Mouse (Mus musculus) embryonic facial prominence, embryonic 10.5 days (tissue): ENCODE measurements at regions not wholly inside any gene's neighbourhood (a gene's known extent, or its start where the extent isn't known, plus 50 kb on each side); places are given as distances from the start of the nearest gene placed in this dataset.

ENCODE experiments used
- DNase-seq: peaks from one replicate; pipeline ENCODE4 v3.0.0-alpha.2; 2017; ENCODE audit warnings: low spot score
- H3K27ac ChIP-seq: fragments of 300-500 bp; sonication (generic); replicated peaks from 2 replicates; pipeline ENCODE4 v1.5.1; 2016; ENCODE audit warnings: mild to moderate bottlenecking
- H3K27me3 ChIP-seq: fragments of 300-500 bp; sonication (generic); replicated peaks from 2 replicates; pipeline ENCODE4 v1.6.1; 2016; ENCODE audit warnings: low read depth, mild to moderate bottlenecking; ENCODE audit not compliant: poor library complexity, severe bottlenecking
- H3K36me3 ChIP-seq: fragments of 300-500 bp; sonication (generic); replicated peaks from 2 replicates; pipeline ENCODE4 v1.6.1; 2016; ENCODE audit warnings: mild to moderate bottlenecking, moderate library complexity
- H3K4me1 ChIP-seq: fragments of 300-500 bp; sonication (generic); 2 replicates; pipeline ENCODE4 v1.6.1; 2016
- H3K4me3 ChIP-seq: fragments of 300-500 bp; sonication (generic); 2 replicates; pipeline ENCODE4 v1.5.1; 2016; ENCODE audit warnings: mild to moderate bottlenecking, moderate library complexity
- H3K9me3 ChIP-seq: fragments of 300-500 bp; sonication (generic); 2 replicates; pipeline ENCODE4 v1.6.1; 2016; ENCODE audit warnings: mild to moderate bottlenecking
- WGBS: fragments of 180-500 bp; shearing (Covaris S2); methylation state at CpG from one replicate; pipeline ENCODE4 v1.1.7; 2016; 5-methylcytosine and 5-hydroxymethylcytosine counted together

GRCm38 (mm10) chr1:137958040-137958439 is 217.5 kb downstream of the Ptprc start:
- Histone ChIP-seq H3K27me3 (no peaks in the 10 kb centered on the region), H3K4me1 (no peaks in the 10 kb centered on the region), H3K4me3 (no peak overlapping the region), H3K27ac (no peak overlapping the region), H3K9me3 (no peaks in the 10 kb centered on the region), H3K36me3 (peaks cover 57% of the 10 kb centered on the region)
- 85% methylated on average over 3 of the region's 3 CpGs for WGBS
- no peak for DNase-seq

GRCm38 (mm10) chr1:137955993-137956392 is 219.5 kb downstream of the Ptprc start:
- Histone ChIP-seq H3K4me1 (no peaks in the 10 kb centered on the region), H3K9me3 (no peaks in the 10 kb centered on the region), H3K36me3 (peaks cover 53% of the 10 kb centered on the region), H3K27ac (no peak overlapping the region), H3K4me3 (no peak overlapping the region), H3K27me3 (no peaks in the 10 kb centered on the region)
- 86% methylated on average over 3 of the region's 3 CpGs for WGBS
- DNase-seq = no peak

DNA sequence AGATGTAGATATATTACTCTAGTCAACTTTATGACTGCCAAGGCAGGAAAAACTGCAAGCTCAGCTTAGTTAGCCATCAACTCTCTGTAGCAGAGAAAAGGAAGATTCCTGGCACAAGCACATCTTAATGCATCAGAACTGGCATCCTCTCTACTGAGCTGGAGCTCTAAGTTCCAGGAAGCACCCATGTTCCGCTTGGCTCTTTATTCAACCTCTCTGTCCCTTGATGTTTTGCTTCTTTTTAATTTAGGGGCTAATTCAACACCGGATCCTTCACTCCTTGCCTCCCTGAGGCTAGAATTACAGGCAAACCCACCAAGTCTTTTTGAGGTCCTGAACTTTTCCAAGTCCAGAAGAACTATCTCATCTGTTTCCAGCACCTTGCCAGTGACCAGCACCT is 220.4 kb downstream of the Ptprc start:
- no peak for DNase-seq
- no peaks in the 10 kb centered on the region for H3K4me1 ChIP-seq
- H3K9me3 ChIP-seq = no peaks in the 10 kb centered on the region
- peaks cover 54% of the 10 kb centered on the region for H3K36me3 ChIP-seq
- 74% methylated on average over 2 of the region's 2 CpGs for whole genome bisulfite sequencing
- H3K4me3 ChIP-seq = no peak overlapping the region
- no peaks in the 10 kb centered on the region for H3K27me3 ChIP-seq
- H3K27ac ChIP-seq = no peak overlapping the region

- no peak overlapping the region for H3K27ac ChIP-seq
- WGBS = 86% methylated on average over 1 of the region's 1 CpGs
- H3K36me3 ChIP-seq = peaks cover 54% of the 10 kb centered on the region
- H3K27me3 ChIP-seq = no peaks in the 10 kb centered on the region
- no peak for DNase-seq
- H3K4me3 ChIP-seq = no peak overlapping the region
- H3K4me1 ChIP-seq = no peaks in the 10 kb centered on the region
- no peaks in the 10 kb centered on the region for H3K9me3 ChIP-seq
These were observed 222.1 kb downstream of the Ptprc start for GRCm38 (mm10) chr1:137953369-137953768.

DNA sequence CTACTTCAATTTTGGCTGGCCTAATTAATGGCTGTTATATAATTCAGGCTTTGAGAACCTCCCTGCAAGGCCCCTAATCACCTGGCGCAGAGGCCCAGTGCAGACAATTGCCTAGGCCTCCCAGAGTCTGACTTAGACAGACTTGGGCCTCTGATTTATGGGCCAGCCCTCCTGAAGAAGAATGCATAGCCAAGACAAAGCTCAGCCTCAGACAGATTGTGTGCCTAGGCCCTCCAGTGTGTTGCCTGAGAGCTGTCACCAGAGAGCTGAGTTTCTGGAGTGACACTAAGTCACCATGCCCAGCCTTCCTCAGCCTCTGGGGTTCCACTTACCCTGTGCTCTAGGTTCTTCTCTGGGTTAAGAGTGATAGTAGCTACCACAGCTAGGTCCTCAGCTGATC is 222.7 kb downstream of the Ptprc start:
- no peaks in the 10 kb centered on the region for H3K27me3 ChIP-seq
- no peak overlapping the region for H3K27ac ChIP-seq
- H3K4me1 ChIP-seq = no peaks in the 10 kb centered on the region
- WGBS = 74% methylated on average over 1 of the region's 1 CpGs
- peaks cover 53% of the 10 kb centered on the region for H3K36me3 ChIP-seq
- H3K9me3 ChIP-seq = no peaks in the 10 kb centered on the region
- H3K4me3 ChIP-seq = no peak overlapping the region
- no peak for DNase-seq

DNA sequence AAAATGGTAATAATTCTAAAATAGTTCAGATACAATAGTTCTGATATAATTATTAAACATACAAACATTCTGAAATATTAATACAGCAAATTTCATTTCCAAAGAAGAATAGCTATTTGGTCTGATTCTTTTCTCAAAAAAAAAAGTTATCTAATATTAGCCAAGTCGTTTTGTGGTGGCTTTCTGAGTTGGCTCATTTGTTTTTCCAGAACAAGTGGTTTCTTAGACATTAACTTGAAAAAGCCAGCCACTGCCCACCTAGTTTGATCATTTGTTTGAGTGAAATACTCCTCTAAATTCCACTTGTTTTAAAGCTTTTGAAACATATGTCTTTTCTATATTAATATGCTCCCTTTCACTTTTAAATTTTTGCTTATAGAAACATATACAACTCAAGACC is 227.6 kb downstream of the Ptprc start:
- Histone ChIP-seq H3K4me1 (no peaks in the 10 kb centered on the region), H3K4me3 (no peak overlapping the region), H3K36me3 (peaks cover 63% of the 10 kb centered on the region), H3K9me3 (no peaks in the 10 kb centered on the region), H3K27me3 (no peaks in the 10 kb centered on the region), H3K27ac (no peak overlapping the region)
- no peak for DNase-seq
- 69% methylated on average over 1 of the region's 1 CpGs for WGBS

DNA sequence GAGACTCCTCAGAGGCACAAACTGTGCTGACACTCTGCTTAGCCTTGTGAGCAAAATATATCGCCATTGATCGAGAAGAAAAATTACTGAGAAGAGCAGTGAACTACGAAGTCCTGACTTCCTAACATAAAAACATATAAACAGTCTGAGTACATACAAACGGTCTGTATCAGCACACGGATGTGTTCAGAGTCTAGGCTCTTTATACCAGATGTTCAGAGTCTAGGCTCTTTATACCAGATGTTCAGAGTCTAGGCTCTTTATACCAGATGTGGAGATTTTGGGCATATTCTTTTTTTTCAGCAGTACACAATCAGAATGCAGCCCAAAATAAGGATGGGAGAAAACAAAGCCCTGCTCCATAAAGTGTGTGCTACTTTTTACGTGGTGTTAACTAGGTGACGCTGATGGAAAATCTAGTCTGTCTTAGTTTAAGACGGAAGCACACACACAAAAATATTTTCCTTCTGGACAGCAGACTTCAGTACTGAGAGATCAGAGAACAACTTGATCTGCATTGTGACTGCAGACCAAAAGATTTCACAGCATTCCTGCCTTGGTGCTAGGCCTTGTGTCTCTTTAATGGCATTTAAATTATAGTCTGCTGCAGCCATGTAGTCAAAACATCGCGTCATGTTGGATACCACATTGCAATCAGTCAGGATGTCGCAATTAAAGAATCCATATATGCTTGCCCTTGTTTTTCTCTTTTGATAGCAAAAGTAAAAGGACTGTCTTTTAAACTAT is 233.6 kb downstream of the Ptprc start:
- 85% methylated on average over 11 of the region's 11 CpGs for WGBS
- DNase-seq = no peak
- Histone ChIP-seq H3K27ac (no peak overlapping the region), H3K36me3 (peaks cover 63% of the 10 kb centered on the region), H3K4me3 (no peak overlapping the region), H3K27me3 (no peaks in the 10 kb centered on the region), H3K9me3 (no peaks in the 10 kb centered on the region), H3K4me1 (0 out of 2 replicates have a peak, but pooled peaks cover 4% of the 10 kb centered on the region)

DNA sequence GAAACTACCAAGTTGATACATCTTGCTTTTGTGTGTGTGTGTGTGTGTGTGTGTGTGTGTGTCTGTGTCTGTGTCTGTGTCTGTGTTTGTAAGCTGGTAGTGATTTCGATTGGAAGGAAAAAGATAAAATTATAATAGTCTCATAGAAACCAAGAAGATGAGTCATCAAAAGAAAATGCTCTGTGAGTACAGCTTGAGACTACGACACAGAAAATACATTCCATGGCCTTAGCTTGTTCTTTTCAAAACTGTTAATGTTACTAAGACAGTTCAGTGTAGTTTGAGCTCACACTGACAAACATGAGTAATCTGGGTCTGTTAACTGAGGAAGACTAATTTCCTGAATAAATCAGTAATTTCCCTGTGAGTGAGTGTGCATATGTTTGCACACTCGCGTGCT is 239.8 kb downstream of the Ptprc start:
- no peak for DNase-seq
- H3K36me3 ChIP-seq = peaks cover 80% of the 10 kb centered on the region
- H3K4me1 ChIP-seq = 0 out of 2 replicates have a peak, but pooled peaks cover 4% of the 10 kb centered on the region
- H3K27me3 ChIP-seq = no peaks in the 10 kb centered on the region
- H3K9me3 ChIP-seq = no peaks in the 10 kb centered on the region
- H3K27ac ChIP-seq = no peak overlapping the region
- WGBS = 91% methylated on average over 4 of the region's 4 CpGs
- H3K4me3 ChIP-seq = no peak overlapping the region

- WGBS = 88% methylated on average over 3 of the region's 3 CpGs
- no peak for DNase-seq
- no peak overlapping the region for H3K27ac ChIP-seq
- peaks cover 54% of the 10 kb centered on the region for H3K36me3 ChIP-seq
- H3K9me3 ChIP-seq = no peaks in the 10 kb centered on the region
- H3K27me3 ChIP-seq = no peaks in the 10 kb centered on the region
- H3K4me1 ChIP-seq = peaks cover 37% of the 10 kb centered on the region
- H3K4me3 ChIP-seq = no peak overlapping the region
These were observed 245.7 kb downstream of the Ptprc start for GRCm38 (mm10) chr1:137929764-137930163.

DNA sequence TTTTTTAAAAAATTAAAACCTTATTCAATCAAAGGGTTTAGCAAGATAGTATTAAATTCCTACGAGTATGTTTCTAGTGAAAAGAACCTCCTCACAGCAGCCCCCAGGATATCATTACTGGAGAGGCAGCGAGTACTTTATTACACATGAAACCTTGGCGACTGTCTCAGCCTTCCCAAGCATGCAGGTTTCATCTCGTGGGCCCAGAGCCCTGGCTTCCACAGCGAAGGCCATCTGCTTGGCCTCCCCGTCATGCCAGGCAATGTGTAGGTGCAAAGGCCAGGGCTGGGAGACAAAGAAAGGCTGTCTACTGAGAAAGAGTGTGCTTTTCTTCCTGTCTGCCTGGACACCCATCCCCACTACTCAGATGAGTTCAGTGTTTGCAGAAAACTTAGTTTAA is 247.0 kb downstream of the Ptprc start:
- peaks cover 52% of the 10 kb centered on the region for H3K36me3 ChIP-seq
- DNase-seq = peak; percentile 65
- no peak overlapping the region for H3K4me3 ChIP-seq
- H3K4me1 ChIP-seq = peaks cover 37% of the 10 kb centered on the region
- no peaks in the 10 kb centered on the region for H3K27me3 ChIP-seq
- 32% methylated on average over 6 of the region's 6 CpGs for WGBS
- peak overlapping the region; percentile 85 for H3K27ac ChIP-seq
- H3K9me3 ChIP-seq = no peaks in the 10 kb centered on the region

GRCm38 (mm10) chr1:137927953-137928352 is 247.6 kb downstream of the Ptprc start:
- no peaks in the 10 kb centered on the region for H3K9me3 ChIP-seq
- peaks cover 37% of the 10 kb centered on the region for H3K4me1 ChIP-seq
- WGBS = 22% methylated on average over 11 of the region's 11 CpGs
- peak; percentile 80 for DNase-seq
- H3K36me3 ChIP-seq = peaks cover 46% of the 10 kb centered on the region
- peak overlapping the region; percentile 85 for H3K27ac ChIP-seq
- no peaks in the 10 kb centered on the region for H3K27me3 ChIP-seq
- peak overlapping the region; percentile 30; the same call in 1 of the 2 replicates for H3K4me3 ChIP-seq

- no peaks in the 10 kb centered on the region for H3K27me3 ChIP-seq
- H3K36me3 ChIP-seq = peaks cover 40% of the 10 kb centered on the region
- no peak for DNase-seq
- no peaks in the 10 kb centered on the region for H3K9me3 ChIP-seq
- H3K27ac ChIP-seq = no peak overlapping the region
- H3K4me3 ChIP-seq = no peak overlapping the region
- 74% methylated on average over 4 of the region's 4 CpGs for WGBS
- peaks cover 37% of the 10 kb centered on the region for H3K4me1 ChIP-seq
These were observed 249.2 kb downstream of the Ptprc start for GRCm38 (mm10) chr1:137926326-137926725.

DNA sequence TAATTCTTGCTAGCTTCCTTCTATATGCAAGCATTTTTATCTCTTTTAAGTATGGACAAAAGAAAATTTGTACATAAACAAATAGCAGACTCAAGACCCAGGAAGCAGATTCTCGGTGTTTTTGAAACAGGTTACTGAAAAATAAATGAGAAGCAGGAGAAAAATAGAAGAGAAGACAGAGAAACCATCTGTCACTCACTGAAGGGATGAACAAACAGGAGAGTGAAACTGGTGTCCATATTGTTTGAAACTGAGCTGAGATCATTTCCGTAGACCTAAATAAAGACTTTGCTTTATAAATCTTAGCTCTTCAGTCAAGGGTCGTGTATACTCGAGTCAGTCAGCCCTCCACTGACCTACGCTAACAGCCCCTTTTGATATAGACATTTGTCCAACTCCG is 251.4 kb downstream of the Ptprc start:
- no peaks in the 10 kb centered on the region for H3K27me3 ChIP-seq
- H3K36me3 ChIP-seq = peaks cover 39% of the 10 kb centered on the region
- no peak overlapping the region for H3K4me3 ChIP-seq
- no peaks in the 10 kb centered on the region for H3K9me3 ChIP-seq
- H3K27ac ChIP-seq = no peak overlapping the region
- no peak for DNase-seq
- H3K4me1 ChIP-seq = peaks cover 34% of the 10 kb centered on the region
- 89% methylated on average over 6 of the region's 6 CpGs for WGBS
